Mouse (Mus musculus): ENCODE measurements at regions not wholly inside any gene's neighbourhood (a gene's known extent, or its start where the extent isn't known, plus 50 kb on each side); places are given as distances from the start of the nearest gene placed in this dataset.

GRCm38 (mm10) chr17:45341573-45341972 lies 92.0 kb downstream of the Cdc5l start:
- no peak for ATAC-seq (ENCODE audit: low FRiP score, low read depth)
- Histone ChIP-seq H3K36me3 (no peaks in the 10 kb centered on the region), H3K27ac (replicated peaks) (no peak overlapping the region), H3K9ac (no peak overlapping the region), H3K9me3 (no peaks in the 10 kb centered on the region), H3K27me3 (no peaks in the 10 kb centered on the region), H3K4me3 (no peak overlapping the region), H3K4me1 (replicated peaks) (no peaks in the 10 kb centered on the region), H3K4me2 (no peak overlapping the region)
- WGBS = 57% methylated on average over 6 of the region's 6 CpGs

GRCm38 (mm10) chr17:45340851-45341250 lies 92.7 kb downstream of the Cdc5l start:
- H3K36me3 ChIP-seq = no peaks in the 10 kb centered on the region
- H3K27ac ChIP-seq (replicated peaks) = no peak overlapping the region
- no peaks in the 10 kb centered on the region for H3K27me3 ChIP-seq

DNA sequence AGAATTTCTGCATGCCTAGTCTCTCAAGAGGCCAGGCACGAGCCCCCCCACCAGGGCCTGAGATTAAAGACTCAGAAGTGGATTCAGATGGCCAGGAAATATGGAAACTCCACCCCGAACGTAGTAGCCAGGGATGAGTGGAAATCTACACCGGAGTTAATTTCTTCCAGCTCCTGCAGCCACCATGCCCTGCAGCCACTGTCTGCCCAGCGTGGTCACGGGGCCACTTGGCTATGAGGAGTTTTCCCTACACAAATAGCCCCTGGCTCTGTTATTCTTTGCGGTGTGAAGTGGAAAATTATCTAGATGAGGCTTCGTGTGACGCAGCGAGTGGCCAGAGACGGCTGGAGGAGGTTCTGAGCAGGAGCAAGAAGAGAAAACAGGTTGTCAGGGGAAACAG lies 94.3 kb downstream of the Cdc5l start:
- H3K4me1 ChIP-seq (replicated peaks) = no peaks in the 10 kb centered on the region
- H3K4me2 ChIP-seq = no peak overlapping the region
- 71% methylated on average over 11 of the region's 11 CpGs for WGBS
- H3K36me3 ChIP-seq = no peaks in the 10 kb centered on the region
- no peak for ATAC-seq (ENCODE audit: low FRiP score, low read depth)
- no peaks in the 10 kb centered on the region for H3K9me3 ChIP-seq
- no peak overlapping the region for H3K4me3 ChIP-seq
- H3K27ac ChIP-seq (replicated peaks) = no peak overlapping the region
- no peaks in the 10 kb centered on the region for H3K27me3 ChIP-seq
- no peak overlapping the region for H3K9ac ChIP-seq

More at GRCm38 (mm10) chr17:45340851-45341250, 92.7 kb downstream of the Cdc5l start:
- Histone ChIP-seq H3K9ac (no peak overlapping the region), H3K9me3 (no peaks in the 10 kb centered on the region), H3K4me2 (no peak overlapping the region), H3K4me1 (replicated peaks) (no peaks in the 10 kb centered on the region), H3K4me3 (no peak overlapping the region)
- ATAC-seq (ENCODE audit: low FRiP score, low read depth) = no peak
- 87% methylated on average over 4 of the region's 4 CpGs for WGBS

GRCm38 (mm10) chr17:45338086-45338485 lies 95.5 kb downstream of the Cdc5l start:
- Histone ChIP-seq H3K4me1 (replicated peaks) (no peaks in the 10 kb centered on the region), H3K4me3 (no peak overlapping the region), H3K4me2 (no peak overlapping the region), H3K9me3 (no peaks in the 10 kb centered on the region), H3K36me3 (no peaks in the 10 kb centered on the region), H3K27me3 (no peaks in the 10 kb centered on the region), H3K27ac (replicated peaks) (no peak overlapping the region), H3K9ac (no peak overlapping the region)
- 85% methylated on average over 4 of the region's 4 CpGs for WGBS
- ATAC-seq (ENCODE audit: low FRiP score, low read depth) = no peak

DNA sequence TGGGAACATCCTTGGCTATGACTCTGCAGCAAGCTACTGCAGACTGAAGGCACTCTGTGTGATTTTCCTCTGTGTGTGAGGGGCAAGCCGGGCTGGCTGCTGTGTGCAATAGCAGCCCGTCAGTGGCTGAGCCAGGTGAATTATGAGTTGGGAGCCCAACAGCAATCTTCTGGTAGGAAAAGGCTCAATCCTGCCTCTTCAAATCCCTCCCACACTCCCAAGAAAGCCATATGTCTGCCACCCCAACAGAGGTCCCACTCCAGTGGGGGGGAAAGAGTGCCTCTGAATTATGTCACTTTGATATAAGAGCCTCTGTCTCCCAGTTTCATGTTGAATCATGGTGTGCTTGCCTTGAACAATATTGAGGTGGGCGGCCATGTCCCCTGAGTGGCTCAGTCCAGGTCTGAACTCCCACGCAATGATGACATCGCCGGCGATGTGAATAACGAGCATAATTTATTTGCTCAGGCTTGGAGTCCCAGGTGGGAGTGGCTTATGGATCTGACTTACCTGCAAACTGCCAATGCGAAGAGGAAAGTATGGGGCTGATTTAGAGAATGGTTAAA lies 97.9 kb downstream of the Cdc5l start:
- WGBS = 84% methylated on average over 9 of the region's 9 CpGs
- Histone ChIP-seq H3K36me3 (no peaks in the 10 kb centered on the region), H3K4me2 (no peak overlapping the region), H3K9ac (no peak overlapping the region), H3K4me3 (no peak overlapping the region), H3K27me3 (no peaks in the 10 kb centered on the region), H3K4me1 (replicated peaks) (no peaks in the 10 kb centered on the region), H3K27ac (replicated peaks) (no peak overlapping the region), H3K9me3 (no peaks in the 10 kb centered on the region)
- no peak; the same call in 1 of the 2 replicates for ATAC-seq (ENCODE audit: low FRiP score, low read depth)

- H3K9me3 ChIP-seq = no peaks in the 10 kb centered on the region
- H3K36me3 ChIP-seq = no peaks in the 10 kb centered on the region
- H3K4me2 ChIP-seq = no peak overlapping the region
- H3K4me3 ChIP-seq = no peak overlapping the region
- 0 out of 2 replicates have a peak, but pooled peaks have one; percentile 20 for ATAC-seq (ENCODE audit: low FRiP score, low read depth)
- no peak overlapping the region for H3K27ac ChIP-seq (replicated peaks)
- H3K27me3 ChIP-seq = no peaks in the 10 kb centered on the region
- H3K4me1 ChIP-seq (replicated peaks) = no peaks in the 10 kb centered on the region
- H3K9ac ChIP-seq = no peak overlapping the region
- WGBS = 60% methylated on average over 13 of the region's 13 CpGs
Observed at GRCm38 (mm10) chr17:45334732-45335381, 98.7 kb downstream of the Cdc5l start.

DNA sequence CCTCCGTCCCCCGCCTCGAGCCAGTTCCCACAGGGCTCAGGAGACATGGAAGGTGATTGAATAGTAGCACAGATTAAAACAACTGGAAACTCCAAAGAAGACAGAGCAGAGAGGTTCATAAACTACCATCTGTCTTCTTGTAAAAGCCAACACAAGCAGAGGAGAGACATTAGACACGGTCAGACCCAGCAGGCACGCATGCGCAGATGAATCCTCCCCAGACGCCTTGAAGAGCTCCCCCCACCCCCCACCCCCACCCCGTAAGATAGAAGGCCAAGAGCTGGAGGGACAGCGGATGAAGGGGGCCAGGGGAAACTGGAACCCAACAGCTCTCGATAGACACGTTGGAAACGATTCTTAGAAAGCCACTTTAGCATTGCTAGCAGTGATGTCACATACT lies 101.2 kb downstream of the Cdc5l start:
- Histone ChIP-seq H3K4me2 (no peak overlapping the region), H3K9ac (no peak overlapping the region), H3K4me1 (replicated peaks) (no peaks in the 10 kb centered on the region), H3K27ac (replicated peaks) (no peak overlapping the region), H3K36me3 (no peaks in the 10 kb centered on the region), H3K27me3 (no peaks in the 10 kb centered on the region), H3K4me3 (no peak overlapping the region), H3K9me3 (no peaks in the 10 kb centered on the region)
- no peak for ATAC-seq (ENCODE audit: low FRiP score, low read depth)
- 67% methylated on average over 12 of the region's 12 CpGs for WGBS

- Histone ChIP-seq H3K27me3 (no peaks in the 10 kb centered on the region), H3K36me3 (no peaks in the 10 kb centered on the region), H3K9me3 (no peaks in the 10 kb centered on the region), H3K4me1 (replicated peaks) (peaks cover 14% of the 10 kb centered on the region), H3K9ac (no peak overlapping the region), H3K27ac (replicated peaks) (no peak overlapping the region), H3K4me2 (no peak overlapping the region), H3K4me3 (no peak overlapping the region)
- no peak for ATAC-seq (ENCODE audit: low FRiP score, low read depth)
- WGBS = 50% methylated on average over 9 of the region's 9 CpGs
Observed at GRCm38 (mm10) chr17:45329241-45329640, 104.3 kb downstream of the Cdc5l start.

- WGBS = 41% methylated on average over 10 of the region's 10 CpGs
- no peaks in the 10 kb centered on the region for H3K27me3 ChIP-seq
- H3K9me3 ChIP-seq = no peaks in the 10 kb centered on the region
- no peak overlapping the region for H3K4me3 ChIP-seq
- no peak overlapping the region for H3K4me2 ChIP-seq
- no peaks in the 10 kb centered on the region for H3K36me3 ChIP-seq
- ATAC-seq (ENCODE audit: low FRiP score, low read depth) = peak; percentile 47; the same call in 1 of the 2 replicates
- H3K9ac ChIP-seq = no peak overlapping the region
- H3K27ac ChIP-seq (replicated peaks) = no peak overlapping the region
- peaks cover 14% of the 10 kb centered on the region for H3K4me1 ChIP-seq (replicated peaks)
Observed at GRCm38 (mm10) chr17:45326726-45327125, 106.8 kb downstream of the Cdc5l start.

GRCm38 (mm10) chr17:45326173-45326572 lies 107.4 kb downstream of the Cdc5l start:
- no peaks in the 10 kb centered on the region for H3K9me3 ChIP-seq
- H3K27ac ChIP-seq (replicated peaks) = no peak overlapping the region
- no peak overlapping the region for H3K9ac ChIP-seq
- no peak overlapping the region for H3K4me2 ChIP-seq
- no peaks in the 10 kb centered on the region for H3K36me3 ChIP-seq
- ATAC-seq (ENCODE audit: low FRiP score, low read depth) = no peak
- peaks cover 14% of the 10 kb centered on the region for H3K4me1 ChIP-seq (replicated peaks)
- no peaks in the 10 kb centered on the region for H3K27me3 ChIP-seq
- H3K4me3 ChIP-seq = no peak overlapping the region
- WGBS = 70% methylated on average over 7 of the region's 7 CpGs

DNA sequence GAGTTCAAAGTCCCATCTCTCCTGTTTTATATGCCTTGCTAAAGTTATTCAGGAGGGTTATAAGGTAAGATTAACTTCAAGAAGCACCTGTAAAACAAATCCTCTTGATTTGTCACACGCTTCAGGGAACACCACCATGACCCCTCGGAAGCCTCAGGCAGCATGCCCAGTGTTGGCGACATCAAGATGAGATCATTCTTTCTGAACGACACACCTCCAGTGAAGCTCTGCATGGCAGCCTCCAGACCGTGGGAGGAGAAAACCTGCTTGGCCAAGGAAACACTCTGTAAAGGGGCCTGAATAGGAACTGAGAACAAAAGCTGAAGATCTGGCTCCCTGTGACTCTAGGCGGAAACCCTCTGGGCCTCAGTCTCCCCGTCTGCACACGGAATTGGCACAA lies 110.7 kb downstream of the Cdc5l start:
- no peak overlapping the region for H3K4me2 ChIP-seq
- WGBS = 61% methylated on average over 8 of the region's 8 CpGs
- no peak for ATAC-seq (ENCODE audit: low FRiP score, low read depth)
- H3K9ac ChIP-seq = no peak overlapping the region
- H3K27me3 ChIP-seq = no peaks in the 10 kb centered on the region
- H3K4me1 ChIP-seq (replicated peaks) = peaks cover 23% of the 10 kb centered on the region
- H3K9me3 ChIP-seq = no peaks in the 10 kb centered on the region
- no peak overlapping the region for H3K4me3 ChIP-seq
- H3K36me3 ChIP-seq = no peaks in the 10 kb centered on the region
- H3K27ac ChIP-seq (replicated peaks) = no peak overlapping the region

- H3K4me3 ChIP-seq = no peak overlapping the region
- no peak overlapping the region for H3K27ac ChIP-seq (replicated peaks)
- no peaks in the 10 kb centered on the region for H3K27me3 ChIP-seq
- no peak overlapping the region for H3K9ac ChIP-seq
- 70% methylated on average over 7 of the region's 7 CpGs for WGBS
- no peak for ATAC-seq (ENCODE audit: low FRiP score, low read depth)
- H3K36me3 ChIP-seq = no peaks in the 10 kb centered on the region
- peaks cover 9% of the 10 kb centered on the region; the same call in 1 of the 2 replicates for H3K4me1 ChIP-seq (replicated peaks)
- H3K9me3 ChIP-seq = no peaks in the 10 kb centered on the region
- no peak overlapping the region for H3K4me2 ChIP-seq
Observed at GRCm38 (mm10) chr17:45320074-45320473, 113.5 kb downstream of the Cdc5l start.
